Mouse (Mus musculus): Measurements from ENCODE around the gene Zfp706.

DNA sequence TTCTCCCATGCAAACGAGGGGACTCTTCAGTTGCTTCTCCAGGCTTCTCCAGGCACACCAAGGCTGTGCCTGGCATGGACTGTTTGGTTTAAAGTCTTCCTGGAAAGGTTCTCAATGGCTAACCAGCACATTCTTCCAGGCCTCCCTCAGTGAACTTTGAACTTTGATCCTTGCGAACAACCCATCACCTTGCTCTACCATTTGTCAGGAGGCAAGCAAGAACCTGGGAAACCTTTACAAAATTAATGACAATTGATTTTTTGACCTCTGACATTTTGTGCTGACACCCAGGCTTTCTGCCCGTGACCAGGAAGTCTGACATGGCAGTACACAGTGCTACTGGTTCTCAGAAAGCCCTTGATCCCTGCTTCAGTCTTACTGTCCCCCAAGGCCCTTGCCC lies 24.1 kb downstream of the Zfp706 start:
- TF ChIP-seq CTCF (IDR thresholded peaks at IDR 0.05; ENCODE audit: low read depth, low read length) (no peak), TAL1 (conservative IDR thresholded peaks at IDR 0.05; ENCODE audit: low read depth, low read length) (no peak), POLR2AphosphoS5 (IDR thresholded peaks at IDR 0.05; ENCODE audit: insufficient replicate concordance, low read depth, low read length) (no peak), GATA1 (IDR thresholded peaks at IDR 0.05; ENCODE audit: borderline replicate concordance, low read length) (no peak)
